Mouse (Mus musculus): ENCODE results near the gene Mcur1. TPM values are rescaled to one million over a fixed set of nuclear protein-coding genes. Genes with fewer than 3 reads are reported as not detected.

Gene Mcur1
- polyA plus RNA-seq, 2 experiments: 18.1 to 19.7 TPM

GRCm38 (mm10) chr13:43577254-43577653 is 17.3 kb upstream of the Mcur1 start:
- DNase-seq (ENCODE audit: low spot score) (no peak), ATAC-seq (ENCODE audit: low FRiP score, low read depth) (no peak)
- TF ChIP-seq POLR2A (IDR thresholded peaks at IDR 0.05; ENCODE audit: borderline replicate concordance, extremely low read depth, insufficient read depth, insufficient read length): no peak
- Histone ChIP-seq H3K27ac (replicated peaks; ENCODE audit: low read depth, low read length) (no peak overlapping the region), H3K27me3 (ENCODE audit: control insufficient read depth, insufficient read depth, low read length) (no peaks in the 10 kb centered on the region), H3K36me3 (ENCODE audit: control insufficient read depth, insufficient read depth, low read length) (no peaks in the 10 kb centered on the region), H3K4me1 (ENCODE audit: control insufficient read depth, insufficient read depth, low read length) (no peaks in the 10 kb centered on the region; the same call in 1 of the 2 replicates), H3K4me3 (replicated peaks; ENCODE audit: low read length) (no peak overlapping the region), H3K4me2 (replicated peaks; ENCODE audit: low read depth, low read length, severe bottlenecking) (no peak overlapping the region), H3K9ac (ENCODE audit: low read depth, low read length, severe bottlenecking) (no peak overlapping the region), H3K9me3 (ENCODE audit: control insufficient read depth, low read length) (no peaks in the 10 kb centered on the region)
- WGBS: 71% methylated on average over 5 of the region's 5 CpGs

GRCm38 (mm10) chr13:43575431-43575830 is 15.4 kb upstream of the Mcur1 start:
- H3K9ac ChIP-seq (ENCODE audit: low read depth, low read length, severe bottlenecking): no peak overlapping the region
- no peaks in the 10 kb centered on the region for H3K27me3 ChIP-seq (ENCODE audit: control insufficient read depth, insufficient read depth, low read length)
- no peaks in the 10 kb centered on the region for H3K36me3 ChIP-seq (ENCODE audit: control insufficient read depth, insufficient read depth, low read length)
- no peaks in the 10 kb centered on the region; the same call in 1 of the 2 replicates for H3K4me1 ChIP-seq (ENCODE audit: control insufficient read depth, insufficient read depth, low read length)
- no peak for TF ChIP-seq POLR2A (IDR thresholded peaks at IDR 0.05; ENCODE audit: borderline replicate concordance, extremely low read depth, insufficient read depth, insufficient read length)
- H3K4me2 ChIP-seq (replicated peaks; ENCODE audit: low read depth, low read length, severe bottlenecking): no peak overlapping the region
- WGBS: 92% methylated on average over 5 of the region's 5 CpGs
- no peak overlapping the region for H3K27ac ChIP-seq (replicated peaks; ENCODE audit: low read depth, low read length)
- H3K4me3 ChIP-seq (replicated peaks; ENCODE audit: low read length): no peak overlapping the region
- ATAC-seq (ENCODE audit: low FRiP score, low read depth): no peak
- H3K9me3 ChIP-seq (ENCODE audit: control insufficient read depth, low read length): no peaks in the 10 kb centered on the region
- DNase-seq (ENCODE audit: low spot score): no peak

GRCm38 (mm10) chr13:43573979-43574378 is 14.0 kb upstream of the Mcur1 start:
- Histone ChIP-seq H3K36me3 (ENCODE audit: control insufficient read depth, insufficient read depth, low read length) (no peaks in the 10 kb centered on the region), H3K9ac (ENCODE audit: low read depth, low read length, severe bottlenecking) (no peak overlapping the region), H3K4me3 (replicated peaks; ENCODE audit: low read length) (no peak overlapping the region), H3K27ac (replicated peaks; ENCODE audit: low read depth, low read length) (no peak overlapping the region), H3K4me1 (ENCODE audit: control insufficient read depth, insufficient read depth, low read length) (no peaks in the 10 kb centered on the region), H3K9me3 (ENCODE audit: control insufficient read depth, low read length) (no peaks in the 10 kb centered on the region), H3K27me3 (ENCODE audit: control insufficient read depth, insufficient read depth, low read length) (no peaks in the 10 kb centered on the region), H3K4me2 (replicated peaks; ENCODE audit: low read depth, low read length, severe bottlenecking) (no peak overlapping the region)
- no peak for DNase-seq (ENCODE audit: low spot score)
- TF ChIP-seq POLR2A (IDR thresholded peaks at IDR 0.05; ENCODE audit: borderline replicate concordance, extremely low read depth, insufficient read depth, insufficient read length): no peak
- no peak for ATAC-seq (ENCODE audit: low FRiP score, low read depth)
- WGBS: 85% methylated on average over 2 of the region's 2 CpGs

- no peaks in the 10 kb centered on the region for H3K36me3 ChIP-seq (ENCODE audit: control insufficient read depth, insufficient read depth, low read length)
- no peaks in the 10 kb centered on the region for H3K27me3 ChIP-seq (ENCODE audit: control insufficient read depth, insufficient read depth, low read length)
- no peaks in the 10 kb centered on the region for H3K9me3 ChIP-seq (ENCODE audit: control insufficient read depth, low read length)
- DNase-seq (ENCODE audit: low spot score) (no peak), ATAC-seq (ENCODE audit: low FRiP score, low read depth) (no peak)
- WGBS: 69% methylated on average over 23 of the region's 25 CpGs
- no peak overlapping the region; the same call in 1 of the 2 replicates for H3K27ac ChIP-seq (replicated peaks; ENCODE audit: low read depth, low read length)
- TF ChIP-seq POLR2A (IDR thresholded peaks at IDR 0.05; ENCODE audit: borderline replicate concordance, extremely low read depth, insufficient read depth, insufficient read length): no peak
- no peak overlapping the region for H3K4me2 ChIP-seq (replicated peaks; ENCODE audit: low read depth, low read length, severe bottlenecking)
- H3K4me3 ChIP-seq (replicated peaks; ENCODE audit: low read length): no peak overlapping the region
- no peak overlapping the region for H3K9ac ChIP-seq (ENCODE audit: low read depth, low read length, severe bottlenecking)
- H3K4me1 ChIP-seq (ENCODE audit: control insufficient read depth, insufficient read depth, low read length): no peaks in the 10 kb centered on the region
Measured at GRCm38 (mm10) chr13:43567141-43567891, 7.3 kb upstream of the Mcur1 start.

- Histone ChIP-seq H3K27me3 (ENCODE audit: control insufficient read depth, insufficient read depth, low read length) (no peaks in the 10 kb centered on the region), H3K4me3 (replicated peaks; ENCODE audit: low read length) (no peak overlapping the region), H3K9me3 (ENCODE audit: control insufficient read depth, low read length) (no peaks in the 10 kb centered on the region), H3K4me2 (replicated peaks; ENCODE audit: low read depth, low read length, severe bottlenecking) (no peak overlapping the region), H3K36me3 (ENCODE audit: control insufficient read depth, insufficient read depth, low read length) (no peaks in the 10 kb centered on the region), H3K4me1 (ENCODE audit: control insufficient read depth, insufficient read depth, low read length) (no peaks in the 10 kb centered on the region; the same call in 1 of the 2 replicates), H3K27ac (replicated peaks; ENCODE audit: low read depth, low read length) (no peak overlapping the region), H3K9ac (ENCODE audit: low read depth, low read length, severe bottlenecking) (no peak overlapping the region)
- TF ChIP-seq POLR2A (IDR thresholded peaks at IDR 0.05; ENCODE audit: borderline replicate concordance, extremely low read depth, insufficient read depth, insufficient read length): no peak
- ATAC-seq (ENCODE audit: low FRiP score, low read depth): no peak
- 93% methylated on average over 8 of the region's 8 CpGs for WGBS
- DNase-seq (ENCODE audit: low spot score): no peak
Measured at GRCm38 (mm10) chr13:43566184-43566583, 6.2 kb upstream of the Mcur1 start.

Data from limb, embryonic 14.5 days (tissue).